Mouse (Mus musculus) layer of hippocampus, adult 8-10 months (tissue): ENCODE measurements around the gene Gpcpd1. TPM values are rescaled to one million over a fixed set of nuclear protein-coding genes. Genes with fewer than 3 reads are reported as not detected.

Experiments used
- DNase-seq, 2 experiments: peaks; one replicate each; pipeline ENCODE4 v3.0.0; 2022; ENCODE audit warnings: low spot score in 2 of 2
- total RNA-seq, 4 experiments: library from RNA; stranded (reverse); gene quantifications; 2 replicates each; pipeline ENCODE4 v1.2.4; 2022

Gpcpd1 gene
- total RNA-seq, 4 experiments from 2014 or later: 65.3 to 79.3 (median 70.9) TPM

GRCm38 (mm10) chr2:132589906-132590538 is 2.5 kb upstream of the Gpcpd1 start:
- no peak for DNase-seq

- no peak for DNase-seq
These were observed 1.5 kb downstream of the Gpcpd1 start for GRCm38 (mm10) chr2:132586006-132586405.

DNA sequence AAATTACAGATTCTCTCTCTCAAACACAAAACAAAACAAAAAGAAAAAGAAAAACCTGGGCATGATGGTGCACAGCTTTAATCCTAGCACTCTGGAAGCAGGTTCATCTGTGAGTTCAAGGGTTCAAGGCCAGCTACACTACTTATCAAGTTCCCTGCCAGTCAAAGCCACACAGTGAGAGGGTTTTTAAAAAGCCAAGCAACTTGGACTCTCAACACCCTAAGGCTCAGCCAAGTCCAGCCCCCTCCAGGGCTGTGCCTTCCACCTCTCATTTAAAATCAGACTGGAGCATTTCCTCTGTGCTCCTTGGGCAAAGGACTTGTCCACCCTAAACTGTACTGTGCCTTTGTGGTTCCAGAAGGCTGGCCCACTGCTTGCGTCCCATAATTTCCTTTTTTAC is 3.3 kb downstream of the Gpcpd1 start:
- no peak for DNase-seq

GRCm38 (mm10) chr2:132583126-132583525 is 4.4 kb downstream of the Gpcpd1 start:
- DNase-seq: no peak

DNA sequence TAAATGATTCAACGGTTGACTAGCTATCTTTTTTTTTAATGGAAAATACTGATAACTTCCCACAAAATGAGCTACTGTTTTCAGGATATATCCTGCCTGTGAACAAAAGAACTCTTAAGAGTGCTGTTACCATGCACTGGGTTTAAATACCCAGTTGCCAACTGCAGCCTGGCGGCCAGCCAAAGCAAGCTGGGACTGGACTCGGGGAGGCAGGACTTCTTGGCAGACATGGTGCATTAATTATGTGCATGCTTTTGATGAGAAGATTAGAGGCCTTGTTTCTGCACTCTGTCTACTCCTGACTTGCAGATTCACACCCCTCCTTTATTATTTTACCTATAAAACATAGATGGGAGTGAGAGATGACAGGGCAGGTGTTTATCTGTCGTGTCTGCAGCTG is 5.3 kb downstream of the Gpcpd1 start:
- peak; percentile 78 to 80 for DNase-seq

GRCm38 (mm10) chr2:132579689-132580088 is 7.8 kb downstream of the Gpcpd1 start:
- no peak for DNase-seq

- DNase-seq: no peak
These were observed 8.8 kb downstream of the Gpcpd1 start for GRCm38 (mm10) chr2:132578711-132579110.

- DNase-seq: peak; percentile 94 to 96
These were observed 9.5 kb downstream of the Gpcpd1 start for GRCm38 (mm10) chr2:132578059-132578458.

DNA sequence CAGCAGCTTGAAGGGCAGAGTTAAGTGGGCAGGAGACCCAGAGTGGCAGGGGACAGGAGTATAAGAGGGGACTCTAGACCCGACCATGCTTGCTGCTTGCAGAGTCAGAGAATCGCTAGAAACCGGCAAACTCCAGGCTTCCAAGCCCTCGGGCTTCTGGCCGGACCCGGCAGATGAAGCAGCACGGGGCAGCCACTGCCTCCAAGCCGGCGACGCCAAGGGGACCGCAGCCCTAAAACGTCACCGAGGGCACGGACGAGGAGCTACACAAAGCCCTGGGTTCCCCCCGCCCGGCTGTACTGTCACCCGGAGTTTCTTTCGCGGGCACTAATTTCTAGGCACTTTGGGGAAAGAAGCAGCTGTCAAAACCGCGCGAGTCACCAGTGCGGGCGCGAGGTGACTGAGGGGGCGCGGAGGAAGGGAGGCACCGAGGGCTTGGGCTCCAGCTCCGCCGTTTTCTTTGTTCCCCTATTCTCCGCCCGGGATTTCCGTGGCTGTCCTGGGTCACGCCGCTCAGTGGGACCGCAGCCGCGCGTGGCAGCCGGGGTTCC is 10.0 kb downstream of the Gpcpd1 start:
- peak; percentile 24 to 43 for DNase-seq

DNA sequence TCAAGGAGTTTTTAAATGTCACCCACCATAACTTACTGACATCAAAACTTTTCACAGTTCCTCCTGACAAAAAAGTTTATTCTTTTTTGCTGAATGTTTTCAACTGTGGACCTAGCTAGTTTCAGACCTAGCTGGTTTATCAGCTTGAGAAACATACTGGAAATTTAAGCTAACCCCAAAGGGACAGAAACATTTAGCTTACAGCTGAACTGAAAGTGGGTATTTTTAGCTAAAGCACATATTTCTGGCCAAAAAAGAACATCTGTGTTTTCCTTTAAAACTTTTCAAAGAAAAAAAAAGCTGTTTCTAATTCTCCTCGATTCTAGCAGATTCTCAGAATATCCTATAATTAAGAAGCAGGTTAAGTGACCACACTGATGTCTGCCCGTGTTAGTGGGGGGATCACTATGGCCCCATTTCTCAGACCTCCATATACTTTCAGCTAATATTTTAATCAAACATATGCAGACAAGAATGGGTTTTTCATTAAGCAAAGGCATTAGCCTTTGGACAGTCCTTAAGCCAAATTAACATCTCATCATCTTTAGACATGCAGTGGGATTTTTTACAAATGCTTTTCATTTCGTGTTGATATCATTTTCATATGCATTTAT is 10.9 kb downstream of the Gpcpd1 start:
- DNase-seq: no peak

GRCm38 (mm10) chr2:132575759-132576439 is 11.6 kb downstream of the Gpcpd1 start:
- DNase-seq: no peak

- no peak for DNase-seq
These were observed 12.3 kb downstream of the Gpcpd1 start for GRCm38 (mm10) chr2:132575256-132575655.

- DNase-seq: no peak
These were observed 14.2 kb downstream of the Gpcpd1 start for GRCm38 (mm10) chr2:132573280-132573679.

DNA sequence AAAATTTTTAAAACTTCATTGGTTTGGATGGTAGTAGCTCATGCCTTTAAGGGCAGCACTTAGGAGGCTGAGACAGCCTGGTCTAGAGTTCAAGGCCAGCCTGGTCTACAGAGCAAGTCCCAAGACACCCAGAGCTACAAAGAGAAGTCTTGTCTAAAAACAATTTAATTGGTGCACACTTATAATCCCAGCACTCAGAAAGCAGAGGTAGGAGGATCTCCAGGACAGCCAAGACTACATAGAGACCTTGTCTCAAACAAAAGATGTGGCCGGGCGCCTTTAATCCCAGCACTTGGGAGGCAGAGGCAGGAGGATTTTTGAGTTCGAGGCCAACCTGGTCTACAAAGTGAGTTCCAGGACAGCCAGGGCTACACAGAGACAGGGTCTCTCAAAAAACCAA is 14.9 kb downstream of the Gpcpd1 start:
- no peak for DNase-seq

DNA sequence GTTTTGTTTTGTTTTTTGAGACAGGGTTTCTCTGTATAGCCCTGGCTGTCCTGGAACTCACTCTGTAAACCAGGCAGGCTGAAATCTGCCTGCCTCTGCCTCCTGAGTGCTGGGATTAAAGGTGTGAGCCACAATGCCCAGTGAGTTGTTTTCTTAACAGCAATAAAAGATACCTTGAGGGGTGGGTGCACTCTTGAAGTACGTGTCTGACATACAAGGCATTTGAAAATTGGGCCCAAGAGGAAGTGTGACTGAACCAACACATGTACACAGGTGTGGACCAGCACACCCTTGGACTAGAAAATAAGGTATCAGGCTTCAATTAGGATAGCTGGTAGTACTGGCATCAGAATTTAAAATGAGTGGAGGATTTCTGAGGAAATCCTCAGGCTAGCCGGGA is 16.2 kb downstream of the Gpcpd1 start:
- no peak for DNase-seq

DNA sequence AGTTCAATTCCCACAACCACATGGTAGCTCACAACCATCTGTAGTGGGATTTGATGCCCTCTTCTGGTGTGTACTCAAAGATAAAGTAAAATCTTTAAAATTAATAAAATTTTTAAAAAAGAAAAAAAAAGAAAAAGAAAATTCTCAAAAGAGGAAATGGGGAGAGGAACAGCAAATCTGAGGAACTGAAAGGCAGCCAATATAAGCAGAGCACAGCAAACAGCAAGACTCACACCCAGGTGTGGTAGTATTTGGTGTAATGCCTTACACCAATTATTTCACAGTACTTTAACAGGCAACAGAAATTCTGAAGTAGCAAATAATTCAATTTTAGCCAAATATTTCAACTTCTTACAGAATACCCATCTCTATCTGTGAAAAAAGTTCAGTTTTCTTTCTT is 16.7 kb downstream of the Gpcpd1 start:
- DNase-seq: no peak

DNA sequence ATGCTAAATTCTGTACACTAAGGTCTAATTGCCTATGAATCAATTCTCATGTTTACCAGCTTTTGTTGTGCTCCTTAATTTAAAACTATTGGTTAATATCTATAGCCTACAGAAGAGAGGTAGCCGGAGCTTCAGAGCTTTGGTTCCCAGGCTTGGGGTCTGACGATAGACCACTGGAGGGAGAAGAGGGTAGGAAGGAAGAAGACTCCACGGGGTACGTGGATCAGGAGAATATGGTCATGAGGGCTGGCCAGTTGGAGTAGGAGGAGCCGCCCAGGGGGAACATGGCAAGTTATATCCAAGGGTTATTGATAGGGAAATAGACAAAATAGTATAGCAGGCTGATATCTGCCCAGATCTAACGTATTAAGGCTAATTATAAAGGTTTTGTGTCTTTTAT is 17.8 kb downstream of the Gpcpd1 start:
- DNase-seq: no peak

DNA sequence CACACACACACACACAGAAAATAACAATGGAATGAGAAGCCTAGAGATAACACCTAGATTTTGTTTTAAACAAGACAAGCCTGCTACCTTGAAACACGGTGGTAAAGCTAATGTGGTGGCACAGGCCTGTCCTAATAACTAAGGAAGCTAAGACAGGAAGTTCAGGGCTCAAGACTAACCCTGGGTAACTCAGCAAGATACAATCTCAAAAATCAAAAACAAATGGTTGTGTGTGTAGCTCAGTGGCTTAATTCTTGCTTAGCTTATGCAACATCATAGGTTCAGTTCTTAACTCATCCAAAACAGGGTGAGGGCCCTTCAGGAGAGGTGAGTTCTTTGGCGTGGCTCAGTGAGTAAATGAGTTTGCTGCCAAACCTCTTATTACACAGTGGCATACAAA is 20.1 kb downstream of the Gpcpd1 start:
- no peak for DNase-seq

GRCm38 (mm10) chr2:132561860-132562259 is 25.7 kb downstream of the Gpcpd1 start:
- no peak for DNase-seq

DNA sequence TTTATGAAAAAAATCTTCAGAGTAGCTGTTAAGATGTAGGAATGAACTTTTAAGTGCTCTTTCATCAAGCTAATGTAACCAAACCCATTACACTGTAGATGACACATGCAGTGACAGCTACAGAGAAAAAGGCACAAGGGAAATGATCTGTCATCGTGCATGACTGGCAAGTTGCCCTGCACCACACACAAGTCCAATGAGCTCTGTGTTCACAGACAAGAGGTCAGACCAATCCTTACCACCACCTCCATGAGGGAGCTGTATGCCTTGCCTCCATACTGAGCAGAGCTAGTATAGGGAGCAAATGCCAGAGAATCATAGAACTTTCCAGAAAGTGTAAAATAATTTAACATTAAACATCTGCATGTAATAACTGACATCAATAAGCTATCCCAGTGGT is 59.7 kb downstream of the Gpcpd1 start:
- no peak for DNase-seq

DNA sequence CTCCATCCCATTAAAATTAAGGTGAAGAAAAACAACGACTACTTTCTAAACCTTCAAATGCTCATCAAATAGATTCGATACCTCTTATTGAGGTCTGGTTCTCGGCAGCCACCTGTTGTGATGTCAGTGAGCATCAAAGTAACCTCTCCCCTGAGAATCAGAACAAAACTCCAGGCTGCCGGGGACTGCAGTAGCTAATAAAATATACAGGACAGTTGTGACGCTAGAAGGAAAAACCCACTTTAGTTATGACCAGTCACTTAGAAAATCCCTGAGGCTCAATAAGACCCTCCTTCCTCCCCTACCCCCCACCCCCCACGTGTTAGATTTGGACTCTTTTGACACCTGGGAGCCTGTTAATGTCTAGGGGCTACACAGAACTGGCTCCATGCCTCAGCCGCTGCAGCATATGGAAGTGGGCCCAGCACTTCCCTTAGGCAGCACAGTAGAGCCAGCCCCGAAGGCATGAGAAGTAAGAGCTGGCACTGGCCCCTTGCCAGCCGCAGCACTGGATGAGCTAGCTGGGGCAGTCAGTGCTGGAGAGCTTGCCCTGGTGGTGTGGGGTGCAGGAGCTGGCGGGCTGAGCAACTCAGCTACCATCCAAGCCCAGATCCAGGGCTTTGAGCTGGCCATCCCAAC is 60.5 kb downstream of the Gpcpd1 start:
- DNase-seq: no peak

- DNase-seq: no peak
These were observed 61.4 kb downstream of the Gpcpd1 start for GRCm38 (mm10) chr2:132526110-132526509.
